Mouse (Mus musculus): ENCODE data around the gene Dnpep.

- no peak for TF ChIP-seq POLR2A (IDR thresholded peaks at IDR 0.05; ENCODE audit: insufficient read depth, low read depth, low read length)
- TF ChIP-seq CTCF (IDR thresholded peaks at IDR 0.05; ENCODE audit: insufficient read depth, low read depth, low read length) = no peak
Measured at GRCm38 (mm10) chr1:75318301-75318700, 511 bp upstream of the Dnpep start.
